Mouse (Mus musculus) B cell, adult 2 months (primary cell): Measurements from ENCODE around the gene Ece1.
"Not testable (repeated sequence)": the region's sequence is repeated elsewhere in the genome, so short reads cannot be mapped to it uniquely, and the experiment has no call there.

Source experiments
- DNase-seq, 2 experiments: peaks; one replicate each; pipeline ENCODE4 v3.0.0; 2022

The Ece1 gene

DNA sequence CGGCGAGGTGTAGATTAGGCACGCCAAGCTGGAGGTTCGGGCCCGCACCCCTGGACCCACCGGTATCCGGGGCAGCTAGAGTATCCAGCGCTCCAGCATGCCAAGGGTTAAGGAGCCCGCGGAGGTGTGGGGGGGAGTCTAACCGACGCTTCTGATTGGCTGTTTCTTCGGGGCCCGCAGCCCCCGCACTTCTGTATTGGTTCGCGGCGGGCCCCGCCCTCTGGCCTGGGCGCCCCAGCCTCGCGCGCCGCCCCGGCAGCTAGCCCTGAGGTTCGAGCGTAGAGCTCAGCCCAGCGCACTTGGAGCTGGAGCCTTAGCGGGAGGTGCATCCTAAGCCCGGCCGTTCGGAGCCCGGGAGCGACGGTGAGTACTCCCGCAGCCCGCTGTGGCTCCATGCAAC is at the start of gene Ece1:
Ece1 (plus strand) TSS at position 219 of the 400 bp plus-strand sequence.
- peak; percentile 90 for DNase-seq

GRCm38 (mm10) chr4:137812946-137813708 is 48.9 kb upstream of the Ece1 start:
- no peak for DNase-seq

DNA sequence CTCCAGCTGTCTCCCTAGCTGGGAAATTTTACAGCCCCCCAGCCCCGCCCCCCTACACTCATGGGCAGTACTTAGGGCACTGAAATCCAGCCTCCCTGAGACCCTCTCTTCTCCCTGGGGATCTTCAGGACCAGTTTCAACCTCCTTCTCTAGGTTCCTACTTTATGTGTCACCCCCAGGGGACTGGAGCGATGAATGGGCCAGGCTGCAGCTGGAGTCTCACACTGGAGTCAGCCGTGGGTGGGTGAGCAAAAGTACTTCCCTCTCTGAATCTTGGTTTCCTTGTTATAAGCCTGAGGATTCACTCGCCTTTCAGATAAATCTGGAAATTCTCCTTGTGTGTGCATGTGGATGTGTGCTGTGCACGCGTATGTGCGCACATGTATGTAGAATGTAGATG is 47.9 kb upstream of the Ece1 start:
- DNase-seq: no peak

DNA sequence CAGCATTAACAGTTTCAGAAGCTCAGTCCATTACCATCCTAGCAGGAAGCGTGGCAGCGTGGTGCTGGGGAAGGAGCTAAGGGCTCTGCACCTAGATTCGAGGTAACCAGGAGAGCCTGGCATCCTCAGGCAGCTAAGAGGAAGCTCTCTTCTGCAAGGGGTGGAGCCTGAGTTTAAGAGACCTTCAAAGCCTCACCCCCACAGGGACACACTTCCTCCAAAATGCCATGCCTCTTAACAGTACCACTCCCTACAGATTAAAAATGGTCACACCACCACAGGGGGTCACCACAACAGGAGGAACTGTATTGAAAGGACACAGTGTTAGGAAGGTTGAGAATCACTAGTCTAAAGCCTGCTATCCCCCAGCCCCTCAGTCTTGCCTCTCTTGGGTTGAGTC is 46.6 kb upstream of the Ece1 start:
- no peak for DNase-seq

DNA sequence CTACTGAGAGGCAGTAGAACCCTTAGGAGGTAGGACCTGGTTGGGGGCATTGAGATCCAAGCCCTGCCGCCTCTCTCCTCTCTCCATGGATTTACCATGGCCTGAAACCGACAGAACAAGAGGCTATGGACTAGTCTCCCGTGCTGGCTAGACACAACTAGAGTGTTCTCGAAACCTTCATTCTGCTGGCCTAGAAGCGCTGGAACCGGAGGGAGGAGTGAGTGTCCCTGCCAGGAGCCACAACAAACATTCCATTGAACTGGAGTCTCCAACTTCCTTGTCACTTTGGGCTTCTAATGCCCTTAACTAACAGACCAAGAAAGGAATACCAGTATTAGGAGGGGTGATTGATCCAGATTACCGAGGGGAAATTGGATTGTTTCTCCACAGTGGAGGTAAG is 45.8 kb upstream of the Ece1 start:
- no peak for DNase-seq

DNA sequence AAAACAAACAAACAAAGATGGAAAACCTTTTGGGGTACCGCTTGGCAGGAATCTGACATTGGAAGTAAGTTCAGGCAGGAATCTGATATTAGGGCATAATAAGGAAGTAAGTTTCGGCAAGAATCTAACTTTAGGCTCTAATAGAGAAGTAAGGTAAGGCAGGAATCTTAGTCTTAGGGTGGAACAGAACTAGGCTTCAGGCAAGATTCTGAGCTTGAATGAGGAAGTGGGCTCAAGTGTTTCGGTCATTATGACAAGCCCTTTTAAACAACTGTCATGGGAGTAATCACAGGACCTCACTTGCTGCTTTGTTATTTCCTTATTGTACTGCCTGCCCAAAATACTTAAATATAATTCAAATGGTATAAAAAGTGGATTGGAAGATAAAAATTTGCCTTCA is 43.7 kb upstream of the Ece1 start:
- no peak for DNase-seq

GRCm38 (mm10) chr4:137819487-137819886 is 42.5 kb upstream of the Ece1 start:
- no peak for DNase-seq

DNA sequence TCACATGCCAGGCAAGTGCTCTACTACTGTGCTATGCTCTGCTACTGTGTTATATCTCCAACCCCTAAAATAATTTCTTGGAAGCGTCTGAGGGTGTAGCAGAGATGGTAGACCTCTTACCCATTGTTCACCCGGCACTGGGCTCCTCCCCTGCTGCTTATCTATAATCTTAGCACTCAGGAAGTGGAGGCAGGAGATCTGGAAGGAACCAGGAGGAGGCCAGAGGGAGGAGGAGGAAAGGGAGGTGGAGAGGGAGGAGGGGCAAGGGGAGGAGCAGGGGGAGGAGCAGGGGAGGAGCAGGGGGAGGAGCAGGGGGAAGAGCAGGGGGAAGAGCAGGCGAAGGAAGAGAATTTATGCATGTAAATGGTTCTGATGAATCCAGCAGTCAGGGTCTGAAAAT is 41.3 kb upstream of the Ece1 start:
- no peak for DNase-seq

GRCm38 (mm10) chr4:137822537-137822936 is 39.5 kb upstream of the Ece1 start:
- DNase-seq: no peak

- no peak for DNase-seq
Observed at GRCm38 (mm10) chr4:137823542-137823941, 38.5 kb upstream of the Ece1 start.

DNA sequence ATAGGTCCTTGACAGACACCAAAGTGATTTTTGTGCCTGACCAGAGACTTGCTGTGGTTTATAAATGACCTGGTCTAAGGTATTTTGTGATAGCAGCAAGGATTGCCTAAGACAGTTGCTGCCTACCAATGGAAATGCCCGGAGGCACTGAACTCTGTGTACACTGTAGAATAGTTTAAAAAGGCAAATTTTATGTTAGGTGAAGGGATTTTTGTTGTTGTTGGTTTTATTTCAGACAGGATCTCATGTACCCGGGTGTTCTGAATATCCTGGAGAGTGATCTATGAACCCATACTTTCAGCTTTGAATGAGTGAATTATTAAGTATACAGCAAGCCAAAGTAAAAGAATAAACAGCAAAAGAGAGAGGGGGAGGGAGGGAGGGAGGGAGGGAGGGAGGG is 37.2 kb upstream of the Ece1 start:
- DNase-seq: no peak

- no peak for DNase-seq
Observed at GRCm38 (mm10) chr4:137830380-137830779, 31.7 kb upstream of the Ece1 start.

- DNase-seq: no peak
Observed at GRCm38 (mm10) chr4:137831598-137831997, 30.4 kb upstream of the Ece1 start.

- peak; percentile 68 to 69 for DNase-seq
Observed at GRCm38 (mm10) chr4:137835624-137836337, 26.3 kb upstream of the Ece1 start.

GRCm38 (mm10) chr4:137836741-137837140 is 25.3 kb upstream of the Ece1 start:
- no peak for DNase-seq

DNA sequence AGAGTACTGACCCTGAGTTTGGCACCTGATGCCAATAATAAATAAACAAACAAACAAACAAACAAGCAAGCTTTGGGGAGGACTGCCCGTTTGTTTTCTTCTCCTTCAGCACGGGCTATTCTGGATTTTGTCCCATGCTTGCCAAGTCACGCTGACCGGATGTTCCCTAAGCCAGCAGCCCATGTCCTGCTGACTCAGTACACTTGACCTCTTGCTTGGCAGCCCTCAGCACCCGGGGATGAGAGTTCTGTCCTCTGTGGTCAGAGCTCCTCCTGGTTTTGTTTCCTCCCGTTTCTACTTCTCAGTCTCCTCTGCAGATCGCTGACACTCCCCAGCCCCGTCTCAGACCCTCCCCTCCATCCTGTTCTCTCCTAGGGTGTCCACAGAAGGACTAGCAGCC is 24.2 kb upstream of the Ece1 start:
- DNase-seq: no peak

GRCm38 (mm10) chr4:137838791-137839190 is 23.2 kb upstream of the Ece1 start:
- no peak for DNase-seq

GRCm38 (mm10) chr4:137839452-137839851 is 22.6 kb upstream of the Ece1 start:
- DNase-seq: no peak

- DNase-seq: peak; percentile 76
Observed at GRCm38 (mm10) chr4:137844656-137845055, 17.4 kb upstream of the Ece1 start.

- not testable (repeated sequence) for DNase-seq
Observed at GRCm38 (mm10) chr4:137847651-137848050, 14.4 kb upstream of the Ece1 start.

DNA sequence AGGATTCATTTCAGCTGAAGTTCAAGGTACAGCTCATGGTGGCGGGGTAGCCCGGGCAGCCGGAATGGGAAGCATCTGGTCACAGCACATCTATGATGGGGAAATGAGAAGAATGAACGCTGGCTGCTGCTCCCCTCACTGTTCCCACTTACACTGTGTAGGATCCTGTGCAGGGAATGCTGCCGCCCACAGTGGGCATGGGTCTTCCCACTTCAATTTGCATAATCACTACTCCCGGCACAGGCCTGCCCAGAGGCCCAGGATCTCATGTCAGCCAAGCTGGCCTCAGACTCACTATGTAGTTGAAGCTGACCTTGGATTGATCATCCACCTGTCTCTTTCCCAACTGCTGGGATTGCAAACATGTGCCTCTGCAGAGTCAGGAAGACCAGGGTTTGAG is 11.9 kb upstream of the Ece1 start:
- DNase-seq: no peak

DNA sequence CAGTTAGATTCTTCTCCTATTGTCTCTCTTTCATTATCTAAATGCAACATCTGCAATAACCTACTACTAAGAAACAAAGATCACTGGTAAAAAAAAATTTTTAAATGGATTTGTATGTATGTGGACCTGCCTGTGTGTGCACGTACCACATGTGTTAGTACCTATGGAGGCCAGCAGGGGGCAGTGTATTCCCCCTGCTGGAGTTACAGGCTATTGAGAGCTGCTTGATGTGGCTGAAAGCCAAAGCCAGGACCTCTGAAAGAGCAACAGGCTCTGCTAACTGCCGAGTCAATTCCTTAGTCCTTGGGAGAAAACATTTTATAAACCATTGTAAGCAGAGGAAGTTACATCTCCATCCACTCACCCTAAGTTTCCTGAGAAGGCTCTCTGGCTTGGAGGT is 10.6 kb upstream of the Ece1 start:
- peak; percentile 59 to 63 for DNase-seq

DNA sequence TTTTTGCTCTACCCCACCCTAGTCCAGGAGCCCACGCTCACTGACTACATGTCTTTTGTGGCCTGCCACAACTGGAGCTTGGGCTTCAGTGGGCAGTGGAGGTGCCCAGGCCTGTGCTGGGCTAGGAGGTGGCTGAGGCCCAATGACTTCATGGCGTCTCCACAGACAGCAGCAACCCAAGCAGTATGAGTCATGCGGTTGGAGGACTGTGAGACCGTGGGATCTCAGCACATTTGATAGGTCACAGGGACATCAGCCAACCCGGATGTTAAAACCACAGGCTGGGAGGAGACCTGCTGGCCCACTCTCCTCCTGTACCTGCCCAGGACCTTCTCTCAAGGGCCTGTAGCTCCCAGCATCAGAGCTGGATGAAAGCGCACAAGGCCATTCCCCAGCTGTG is 8.2 kb upstream of the Ece1 start:
- DNase-seq: no peak

- DNase-seq: no peak
Observed at GRCm38 (mm10) chr4:137855741-137856341, 6.2 kb upstream of the Ece1 start.
